Mouse (Mus musculus) heart, postnatal 0 days (tissue): ENCODE results near the gene Alkbh3.

Experiments used
- CTCF ChIP-seq: IDR thresholded peaks from 2 replicates; pipeline ENCODE4 v1.5.1; 2016; ENCODE audit warnings: antibody characterized with exemption, control low read depth, low read depth
- EP300 ChIP-seq: IDR thresholded peaks from 2 replicates; pipeline ENCODE4 v1.6.1; 2016; ENCODE audit warnings: antibody characterized with exemption, low read depth

- TF ChIP-seq EP300, result no peak
- no peak for TF ChIP-seq CTCF
Measured at GRCm38 (mm10) chr2:94044174-94044573, 33.6 kb upstream of the Alkbh3 start.
